9 mouse cellular contexts compared by ENCODE assay signal in genomic region chr1:37866286-37866685, GRCm38 (mm10). TPM values are rescaled to one million over a fixed set of nuclear protein-coding genes. Genes with fewer than 3 reads are reported as not detected.
DNase-seq lines count a peak whose midpoint lies in the region; ATAC-seq and TF ChIP-seq lines count a peak whose summit lies in the region.
"Had no signal": no experiment of that assay in that cellular context is flagged by ENCODE, and none has a peak within 500 bp of the region (broad histone marks: within the 10 kb centered on the region; RNA-seq: fewer than 3 reads in every experiment).

Gene Tsga10 (minus strand): TSS chr1:37866429.

- WGBS in heart, embryonic 11.5 days (ENCODE audit: insufficient replicate concordance): 82% methylated on average over 6 of the region's 6 CpGs
- 85% methylated on average over 6 of the region's 6 CpGs for WGBS in forebrain, postnatal 0 days
- WGBS in liver, embryonic 12.5 days (ENCODE audit: insufficient replicate concordance): 76% methylated on average over 6 of the region's 6 CpGs

- 0 out of 2 replicates have a peak, but pooled peaks cover 4% of the 10 kb centered on the region for H3K27me3 ChIP-seq in heart, embryonic 11.5 days (ENCODE audit: control insufficient read depth, insufficient read depth, low read length)
- H3K27me3 ChIP-seq in E14TG2a.4 (ENCODE audit: insufficient read depth, low read length): peaks cover 7% of the 10 kb centered on the region
- peaks cover 3% of the 10 kb centered on the region; the same call in 1 of the 2 replicates for H3K27me3 ChIP-seq in forebrain, postnatal 0 days (ENCODE audit: insufficient read depth, low read length)
- no peaks in the 10 kb centered on the region; the same call in 1 of the 2 replicates for H3K27me3 ChIP-seq in liver, embryonic 12.5 days (replicated peaks)
- H3K27me3 ChIP-seq: Patski had no signal

- H3K4me3 ChIP-seq in heart, embryonic 11.5 days (ENCODE audit: low read depth, low read length): peak within 1 kb of the TSS; percentile 72
- peak within 1 kb of the TSS; percentile 91 for H3K4me3 ChIP-seq in E14TG2a.4 (replicated peaks; ENCODE audit: low read length)
- H3K4me3 ChIP-seq in forebrain, postnatal 0 days (ENCODE audit: low read depth, low read length): peak within 1 kb of the TSS; percentile 82
- peak within 1 kb of the TSS; percentile 76 for H3K4me3 ChIP-seq in liver, embryonic 12.5 days

- no peaks in the 10 kb centered on the region; the same call in 1 of the 2 replicates for H3K4me1 ChIP-seq in heart, embryonic 11.5 days (ENCODE audit: control insufficient read depth, insufficient read depth, low read length)
- peaks cover 15% of the 10 kb centered on the region for H3K4me1 ChIP-seq in E14TG2a.4 (replicated peaks; ENCODE audit: low read depth, low read length)
- no peaks in the 10 kb centered on the region for H3K4me1 ChIP-seq in forebrain, postnatal 0 days (ENCODE audit: insufficient read depth)
- H3K4me1 ChIP-seq in liver, embryonic 12.5 days: peaks cover 39% of the 10 kb centered on the region

- no peaks in the 10 kb centered on the region for H3K9me3 ChIP-seq in heart, embryonic 11.5 days (replicated peaks; ENCODE audit: control insufficient read depth, low read length)
- H3K9me3 ChIP-seq in E14TG2a.4 (ENCODE audit: low read length): no peaks in the 10 kb centered on the region
- no peaks in the 10 kb centered on the region for H3K9me3 ChIP-seq in forebrain, postnatal 0 days (ENCODE audit: low read length)
- H3K9me3 ChIP-seq in liver, embryonic 12.5 days (replicated peaks): no peaks in the 10 kb centered on the region

- no peaks in the 10 kb centered on the region for H3K36me3 ChIP-seq in heart, embryonic 11.5 days (ENCODE audit: control insufficient read depth, insufficient read depth, low read length)
- H3K36me3 ChIP-seq in E14TG2a.4 (ENCODE audit: insufficient read depth, low read length): no peaks in the 10 kb centered on the region
- H3K36me3 ChIP-seq in forebrain, postnatal 0 days (ENCODE audit: insufficient read depth): no peaks in the 10 kb centered on the region
- no peaks in the 10 kb centered on the region for H3K36me3 ChIP-seq in liver, embryonic 12.5 days

- H3K27ac ChIP-seq in heart, embryonic 11.5 days (ENCODE audit: low read depth, low read length): peak within 1 kb of the TSS; percentile 84
- H3K27ac ChIP-seq in forebrain, postnatal 0 days (ENCODE audit: low read depth, low read length): peak within 1 kb of the TSS; percentile 86
- H3K27ac ChIP-seq in liver, embryonic 12.5 days: peak within 1 kb of the TSS; percentile 93

- no peak for DNase-seq in heart, postnatal 4 days
- no peak for DNase-seq in forebrain, postnatal 0 days
- DNase-seq in adrenal gland, adult 18-20 months (ENCODE audit: low spot score in 2 of 2): no peak
- no peak for DNase-seq in cerebellum, postnatal 10 days
- DNase-seq in kidney, postnatal 4 days: no peak

- H3K9ac ChIP-seq in heart, embryonic 11.5 days (ENCODE audit: low read depth, low read length): peak within 1 kb of the TSS; percentile 76
- peak within 1 kb of the TSS; percentile 63 for H3K9ac ChIP-seq in forebrain, postnatal 0 days
- peak within 1 kb of the TSS; percentile 81 for H3K9ac ChIP-seq in liver, embryonic 12.5 days

- ATAC-seq in heart, embryonic 11.5 days (replicated peaks; ENCODE audit: insufficient number of reproducible peaks, low FRiP score, low TSS enrichment): no peak
- no peak for ATAC-seq in forebrain, postnatal 0 days
- ATAC-seq in liver, embryonic 12.5 days: no peak
- ATAC-seq: Patski had no signal

- no peak for TF ChIP-seq CTCF in E14TG2a.4 (conservative IDR thresholded peaks at IDR 0.05; ENCODE audit: low read length)
- no peak for TF ChIP-seq CTCF in forebrain, postnatal 0 days (IDR thresholded peaks at IDR 0.05; ENCODE audit: low read depth)

- peak within 1 kb of the TSS; percentile 87 for H3K4me2 ChIP-seq in heart, embryonic 11.5 days
- peak within 1 kb of the TSS; percentile 70 for H3K4me2 ChIP-seq in forebrain, postnatal 0 days (ENCODE audit: low read depth)
- H3K4me2 ChIP-seq in liver, embryonic 12.5 days: peak within 1 kb of the TSS; percentile 93

RNA-seq across cellular contexts. Expression of gene Tsga10, which starts in this region (rescaled TPM):
- 4.2 and 4.6 TPM in 2 replicates for polyA plus RNA-seq in heart, embryonic 11.5 days (2014; fragmentation: Nextera tagmentation; extraction: Ambion mirVana)
- total RNA-seq in heart, postnatal 4 days (2021): 1 to 10 TPM; 4.1 to 4.2 TPM
- total RNA-seq in forebrain, postnatal 0 days (2014; rRNA removed): 14.8 and 15.9 TPM in 2 replicates
- polyA plus RNA-seq in forebrain, postnatal 0 days (2015; fragmentation: Nextera tagmentation; extraction: Ambion mirVana): 10.2 and 10.3 TPM in 2 replicates
- 2.2 and 2.3 TPM in 2 replicates for polyA plus RNA-seq in liver, embryonic 12.5 days (2016; fragmentation: Nextera tagmentation; extraction: Ambion mirVana)
- 1 to 10 TPM; 3.9 to 6.2 TPM for total RNA-seq in adrenal gland, adult 18-20 months (2021)
